Mouse (Mus musculus) testis, adult 2 months (tissue): ENCODE data around the gene Jam3.

Source experiments
- CTCF ChIP-seq: fragments of 200-500 bp; IDR thresholded peaks from 2 replicates; pipeline ENCODE4 v1.5.1; 2012; ENCODE audit warnings: low read depth, mild to moderate bottlenecking, inconsistent platforms, low read length, moderate library complexity; ENCODE audit not compliant: control insufficient read depth, insufficient read depth, insufficient replicate concordance
- POLR2A ChIP-seq: fragments of 200-500 bp; IDR thresholded peaks from 2 replicates; pipeline ENCODE4 v1.6.1; 2012; ENCODE audit warnings: low read depth, mild to moderate bottlenecking, inconsistent platforms, low read length, moderate library complexity; ENCODE audit not compliant: control insufficient read depth

- no peak for TF ChIP-seq POLR2A
- TF ChIP-seq CTCF, result no peak
Measured at GRCm38 (mm10) chr9:27191501-27191981, 36.3 kb upstream of the Jam3 start.
